Mouse (Mus musculus) adrenal gland, adult 2 months (tissue): ENCODE measurements around the gene Tecta. TPM values are rescaled to one million over a fixed set of nuclear protein-coding genes. Genes with fewer than 3 reads are reported as not detected.
A peak's percentile ranks its signal among the peaks of the same experiment; 100 is the strongest.

Source experiments
- DNase-seq: peaks from one replicate; pipeline ENCODE4 v3.0.0; 2021
- polyA plus RNA-seq: library from polyadenylated mRNA; depleted of rRNA; stranded (reverse); fragments of >200 nt; gene quantifications from 2 replicates; pipeline ENCODE4 v1.2.3, GENCODE M21; 2012
- total RNA-seq, 2 experiments: library from RNA; stranded (reverse); gene quantifications; 2 replicates each; pipeline ENCODE4 v1.2.3; 2021

Gene Tecta
- total and polyA plus RNA-seq, 3 experiments = 0.02 to 0.86 (median 0.43) TPM

DNA sequence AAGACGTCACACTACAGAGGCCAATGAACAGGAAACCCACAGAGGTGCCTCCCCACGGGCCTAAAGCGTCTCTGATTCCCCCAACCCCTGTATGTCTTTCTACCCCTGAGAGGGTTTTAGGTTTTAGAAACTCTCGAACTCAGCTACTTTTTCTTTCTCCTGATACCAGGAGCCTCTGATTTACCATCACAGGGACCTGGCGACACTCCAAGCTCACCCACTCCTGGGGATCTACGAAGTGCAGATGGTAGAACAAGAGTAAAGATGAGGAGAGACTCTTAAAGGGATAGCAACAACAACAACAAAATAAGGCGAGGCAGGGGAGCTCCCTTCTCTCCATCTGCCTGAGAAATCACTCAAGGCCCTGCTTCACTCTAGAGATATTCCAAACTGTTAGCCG is 12.7 kb downstream of the Tecta start:
- DNase-seq = no peak

DNA sequence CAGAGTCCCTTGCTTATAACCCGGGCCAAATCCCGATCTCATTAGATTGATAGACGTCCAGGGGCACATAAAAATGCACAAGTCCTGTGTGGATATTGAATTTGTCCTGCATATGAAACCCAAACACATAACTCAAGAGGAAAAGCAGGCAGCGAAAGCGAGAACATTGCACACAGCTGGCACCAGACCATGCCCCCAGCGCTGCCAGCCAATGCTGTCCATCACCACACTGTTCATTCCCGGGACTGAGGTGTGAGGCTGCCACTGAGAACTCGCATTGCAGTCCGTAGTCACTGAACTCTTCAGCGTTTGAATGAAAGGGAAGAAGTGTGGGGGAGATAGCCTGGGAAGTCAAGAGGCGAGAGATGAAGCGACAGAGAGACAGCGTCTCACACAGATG is 14.1 kb downstream of the Tecta start:
- DNase-seq = peak; percentile 16

DNA sequence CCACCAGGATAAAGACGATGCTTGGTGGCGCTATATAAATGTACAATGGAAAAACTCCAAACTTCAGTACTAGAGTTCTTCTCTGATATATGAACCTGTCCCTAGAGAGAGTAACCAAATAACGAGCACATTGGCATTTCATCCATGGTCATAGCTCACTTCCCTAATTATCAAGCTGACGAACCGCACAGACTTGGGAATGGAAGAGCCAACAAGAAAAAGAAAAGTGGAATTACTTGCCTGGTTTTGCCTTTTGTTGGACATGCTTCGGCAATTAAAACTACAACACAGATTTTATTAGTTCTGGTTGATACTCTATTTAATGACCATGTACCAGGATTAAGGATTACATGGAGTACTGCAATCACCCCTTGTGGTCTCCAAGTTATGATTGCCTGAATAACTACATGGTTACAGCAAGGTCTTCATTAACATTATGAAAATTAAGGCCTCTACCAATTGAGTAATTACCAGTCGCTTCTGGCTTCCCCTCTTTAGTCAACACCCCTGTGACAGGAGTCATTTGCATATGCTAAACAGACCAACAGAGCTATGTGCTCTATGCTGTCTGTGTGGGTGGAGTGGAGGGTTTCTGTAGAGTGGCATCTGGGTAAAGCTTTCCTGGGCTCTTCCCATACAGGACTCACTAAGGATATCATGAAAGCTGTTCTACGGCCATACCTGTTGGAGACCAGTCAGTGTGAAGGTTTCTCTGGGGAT is 16.9 kb downstream of the Tecta start:
- no peak for DNase-seq

DNA sequence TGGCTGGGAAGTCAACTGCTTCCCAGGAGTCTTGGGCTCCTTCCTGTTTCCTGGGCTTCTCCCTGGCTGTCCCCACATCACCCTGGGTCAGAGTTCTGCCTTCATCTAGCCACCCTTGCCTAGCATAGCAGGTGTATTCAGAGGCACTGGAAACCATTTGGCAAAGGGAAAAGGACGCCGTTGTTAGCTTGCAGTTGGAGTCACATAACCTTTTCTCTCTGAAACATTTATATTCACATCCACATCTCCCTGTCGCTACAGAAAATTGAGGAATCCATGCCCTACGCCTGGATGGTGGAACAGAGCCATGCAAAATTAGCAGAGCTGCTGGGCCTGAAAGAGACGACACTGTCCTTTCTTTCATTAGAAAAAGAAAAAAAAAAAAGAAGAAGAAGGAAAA is 17.7 kb downstream of the Tecta start:
- no peak for DNase-seq

DNA sequence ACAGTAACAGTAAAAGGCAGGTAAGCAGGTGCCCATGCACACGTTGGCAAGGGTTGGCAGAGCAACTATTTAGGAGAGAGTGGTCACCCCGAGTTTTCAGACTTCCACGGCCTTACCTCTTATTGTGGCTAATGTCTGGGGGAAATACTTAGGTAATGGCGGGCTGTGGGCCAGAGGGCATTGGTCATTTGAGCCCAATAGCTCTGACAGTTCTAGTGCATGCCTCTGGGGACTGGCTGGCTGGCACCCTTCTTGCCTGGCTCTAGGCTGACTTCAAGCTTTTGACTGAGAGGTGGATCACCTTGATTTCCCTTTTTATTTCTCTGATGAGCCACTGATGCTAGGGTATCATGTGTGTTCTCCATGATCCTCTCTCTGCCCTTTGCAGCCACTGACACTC is 21.7 kb downstream of the Tecta start:
- peak; percentile 7 for DNase-seq

DNA sequence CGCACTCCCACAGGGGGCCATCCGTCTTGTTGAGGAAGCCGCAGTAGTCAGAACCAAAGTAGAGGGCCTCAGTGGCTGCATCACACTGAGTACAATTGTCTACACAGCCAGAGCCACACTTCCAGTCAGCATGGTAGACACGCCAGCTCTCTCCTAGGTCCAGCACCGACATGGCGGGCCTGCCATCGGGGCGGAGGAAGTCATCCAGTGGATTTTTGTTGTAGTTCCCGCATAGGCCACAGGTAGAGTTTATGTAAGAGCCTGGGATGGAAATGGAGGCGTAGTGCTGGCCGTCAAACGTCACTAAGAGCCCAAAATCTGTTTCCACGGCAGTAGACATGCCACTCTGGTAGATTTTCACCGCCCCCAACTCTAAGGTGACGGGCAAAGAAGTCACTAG is 22.1 kb downstream of the Tecta start:
- no peak for DNase-seq

DNA sequence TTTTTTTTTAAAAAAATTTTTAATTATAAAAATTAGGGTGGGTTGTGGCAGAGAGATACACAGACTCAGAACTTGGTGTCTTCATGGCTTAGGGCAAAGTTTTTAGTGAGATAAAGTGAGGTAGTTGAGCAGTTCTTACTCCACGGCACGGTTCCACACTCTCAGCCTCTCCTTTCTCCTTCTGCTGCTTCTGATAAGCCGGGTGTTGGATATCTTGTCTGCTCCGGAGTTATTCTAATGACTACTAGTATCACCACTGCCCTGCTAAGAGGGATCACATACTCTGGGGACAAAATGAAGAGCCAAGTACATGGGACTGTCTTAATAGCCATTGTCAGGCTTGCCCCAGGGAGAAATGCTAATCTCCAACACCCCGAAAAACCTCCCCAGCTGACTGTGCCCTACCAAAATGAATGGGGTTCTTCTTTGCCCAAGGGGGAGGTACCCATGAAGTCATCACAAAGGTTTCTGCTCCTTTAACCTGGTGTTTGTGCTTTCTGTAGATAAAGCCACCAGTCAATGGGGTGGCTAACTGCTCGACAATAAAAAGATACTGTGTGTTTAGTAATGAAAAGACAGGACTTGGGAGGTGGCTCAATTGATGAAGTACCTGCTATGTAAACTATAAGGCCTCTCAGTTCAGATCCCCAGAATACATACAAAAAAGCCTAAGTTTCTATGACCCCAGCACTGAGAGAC is 27.9 kb downstream of the Tecta start:
- DNase-seq = no peak

DNA sequence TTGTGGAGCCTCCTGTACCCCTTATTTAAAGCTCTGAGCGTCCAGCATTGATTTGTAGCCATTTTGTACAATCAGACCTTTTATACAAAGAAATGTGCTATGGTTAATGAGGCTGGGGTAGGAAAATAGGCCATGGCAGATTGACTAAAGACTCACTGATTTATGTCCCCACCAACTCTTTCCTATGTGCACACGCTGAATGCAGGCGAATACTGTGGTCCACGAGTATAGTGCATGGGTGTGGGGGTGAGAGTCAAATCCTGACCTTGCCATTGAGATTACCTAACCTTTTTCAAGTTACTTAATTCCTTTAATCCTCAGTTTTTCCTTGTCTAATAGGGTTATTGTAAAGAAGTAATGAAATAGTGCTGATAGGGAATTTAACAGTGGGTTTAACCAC is 42.1 kb downstream of the Tecta start:
- no peak for DNase-seq

DNA sequence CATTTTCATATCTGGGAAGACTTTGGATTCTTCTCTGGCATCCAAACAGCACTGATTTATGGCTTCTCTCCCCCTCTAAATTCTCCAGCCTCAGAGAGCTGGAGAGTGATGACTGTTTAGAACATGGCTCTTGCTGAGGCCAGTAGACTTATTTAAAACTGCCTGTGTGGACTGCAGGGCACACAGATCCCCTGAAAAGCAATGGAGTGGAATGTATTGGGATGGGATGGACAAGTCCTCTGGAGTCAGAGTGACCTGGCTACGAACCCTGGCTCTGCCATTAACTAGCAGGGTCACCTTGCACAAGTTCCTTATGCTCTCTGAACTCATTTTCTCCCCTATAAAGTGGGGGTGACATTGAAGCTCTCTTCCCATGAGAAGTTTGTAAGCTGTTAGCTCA is 44.9 kb downstream of the Tecta start:
- DNase-seq = no peak

DNA sequence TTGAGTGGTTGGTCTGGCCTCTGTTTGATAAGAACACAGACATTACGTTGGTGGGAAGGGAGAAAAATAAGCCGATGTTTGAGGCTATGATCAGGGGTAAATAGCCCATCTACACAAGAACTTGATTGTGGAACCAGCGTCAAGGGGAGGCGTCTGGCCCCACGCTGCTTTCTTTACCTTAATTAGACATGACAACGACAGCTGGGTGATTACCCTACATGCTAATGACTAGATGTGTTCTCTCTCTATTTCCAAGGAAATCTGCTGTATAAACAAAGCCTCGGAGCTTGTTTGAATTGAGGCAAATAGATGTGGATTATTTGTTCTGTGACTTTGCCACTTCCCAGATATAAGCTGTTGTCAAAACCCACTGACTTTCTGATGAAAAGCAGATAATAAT is 49.9 kb downstream of the Tecta start:
- DNase-seq = no peak

DNA sequence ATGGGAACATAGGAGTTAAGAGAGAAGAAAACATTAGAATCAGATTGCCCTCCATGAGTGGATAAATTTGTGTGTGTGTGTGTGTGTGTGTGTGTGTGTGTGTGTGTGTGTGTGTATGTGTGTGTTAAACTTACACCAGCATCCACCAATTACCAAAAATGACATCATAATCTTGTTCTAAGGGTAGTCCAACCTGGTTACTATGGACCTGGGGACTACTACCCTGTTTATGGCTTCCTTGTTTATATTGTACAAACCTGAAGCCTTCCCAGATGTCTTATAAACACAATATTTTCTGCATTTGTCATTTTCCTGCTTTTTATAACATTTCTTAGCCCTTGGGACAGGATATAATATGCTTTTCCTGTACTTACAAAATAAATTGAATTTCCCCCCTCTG is 53.4 kb downstream of the Tecta start:
- no peak for DNase-seq

DNA sequence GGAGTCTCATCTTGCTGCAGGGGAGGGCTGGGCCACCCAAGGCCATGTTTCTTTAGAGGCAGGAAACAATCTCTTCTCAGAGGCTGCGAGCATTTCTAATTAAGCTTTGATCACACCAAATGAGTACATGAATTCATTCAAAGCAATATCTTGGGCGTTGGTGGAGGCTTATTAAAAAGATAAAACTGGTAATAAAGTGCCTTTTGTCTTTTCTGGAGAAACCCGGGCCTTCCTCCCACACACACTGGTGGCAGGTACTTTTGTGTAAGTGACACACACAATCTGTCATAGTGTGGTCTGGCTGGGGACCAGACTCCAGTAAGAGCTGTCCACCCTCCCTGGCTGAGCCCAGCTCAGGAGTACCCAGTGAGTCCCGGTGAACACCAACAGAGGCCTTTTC is 60.6 kb downstream of the Tecta start:
- no peak for DNase-seq

DNA sequence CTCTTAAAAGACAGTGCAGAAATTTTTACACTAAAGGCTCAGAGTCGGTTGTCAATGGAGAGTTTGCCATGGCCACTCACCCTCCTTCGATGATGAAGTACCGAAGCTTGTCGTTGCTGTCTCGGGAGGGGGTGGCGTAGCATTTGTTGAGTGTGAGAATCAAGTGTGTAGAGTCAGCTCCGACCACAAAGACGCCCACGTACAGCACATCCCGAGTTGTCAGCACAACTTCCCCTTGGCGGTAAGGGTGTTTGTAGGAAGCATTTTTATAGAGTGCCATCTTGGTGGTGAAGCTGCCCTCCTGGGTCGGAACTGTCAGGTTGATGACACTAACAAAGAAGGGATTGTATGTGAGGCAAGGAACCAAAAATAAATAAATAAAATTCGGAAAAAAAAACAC is 62.7 kb downstream of the Tecta start:
- no peak for DNase-seq

DNA sequence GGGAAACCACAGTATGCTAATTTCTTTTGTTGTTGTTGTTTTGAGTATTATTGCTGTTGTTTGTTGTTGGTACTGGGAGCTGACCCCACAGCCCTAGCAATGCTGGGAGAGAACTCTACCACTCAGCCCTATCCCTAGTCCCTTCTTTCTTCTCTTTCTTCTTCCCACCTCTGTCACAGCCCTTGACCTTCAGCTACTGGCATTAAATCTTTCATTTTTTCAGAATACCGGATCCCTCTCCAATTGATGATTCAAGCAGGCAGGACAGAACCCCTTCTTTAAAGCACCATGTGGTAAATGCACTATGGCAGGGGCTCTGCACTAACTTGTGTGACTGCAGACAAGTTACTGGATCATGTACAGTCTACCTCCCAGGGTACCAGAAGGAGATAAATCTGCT is 63.2 kb downstream of the Tecta start:
- peak; percentile 54 for DNase-seq

DNA sequence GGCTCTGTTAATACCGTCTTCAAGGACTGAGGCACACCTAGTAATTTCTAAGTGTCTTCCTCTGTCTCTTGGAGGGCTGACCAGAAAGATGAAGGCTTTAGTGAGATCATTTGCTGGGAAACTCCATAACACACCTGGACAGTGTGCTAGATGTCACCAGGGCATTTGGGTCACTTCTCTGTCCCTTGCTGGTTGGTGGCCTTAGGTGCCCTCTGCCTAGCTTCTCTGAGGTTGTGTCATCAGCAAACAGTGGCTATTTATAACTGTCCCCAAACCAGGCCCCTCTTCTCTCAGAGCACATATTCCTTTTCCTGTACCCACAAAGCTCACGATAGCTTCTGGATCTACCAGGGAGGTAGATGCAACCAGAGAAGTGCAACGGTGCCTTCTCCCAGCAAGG is 64.8 kb downstream of the Tecta start:
- DNase-seq = no peak

DNA sequence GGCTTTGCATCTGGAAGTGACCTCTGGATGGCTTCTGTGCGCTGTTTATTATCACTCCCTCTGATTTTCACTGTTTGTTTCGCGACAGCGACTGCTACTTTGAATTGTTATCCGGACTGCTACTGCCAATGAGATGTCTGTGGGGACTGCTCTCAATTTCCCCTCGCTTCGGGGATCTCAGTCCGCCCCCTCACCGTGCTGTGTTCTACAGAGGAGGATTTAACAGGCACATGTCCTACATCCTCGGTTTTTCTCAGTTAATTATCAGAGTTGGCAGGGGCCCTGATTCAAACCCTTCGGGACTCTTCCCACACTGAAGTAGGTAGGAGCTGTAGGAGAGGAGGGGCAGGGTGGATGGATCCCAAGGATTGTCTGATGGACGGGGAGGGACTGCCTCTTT is 67.0 kb downstream of the Tecta start:
- DNase-seq = no peak

DNA sequence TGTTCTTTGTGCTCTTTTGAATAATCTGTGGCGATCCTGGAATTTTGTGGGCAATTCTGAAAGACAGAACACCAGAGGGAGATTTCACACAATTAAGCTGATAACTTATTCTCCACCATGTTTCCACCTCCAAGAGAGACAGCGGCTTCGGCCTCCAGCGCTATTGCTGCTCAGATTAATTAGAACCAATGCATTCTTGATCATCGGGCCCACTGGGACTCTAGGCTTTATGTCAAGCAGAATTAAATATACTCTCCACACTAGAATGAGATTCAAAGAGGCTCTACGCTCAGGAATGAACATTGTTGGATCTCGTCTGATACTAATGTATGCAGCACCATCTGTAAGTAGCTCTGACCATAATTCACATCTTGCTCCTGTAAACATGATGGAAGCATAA is 68.4 kb downstream of the Tecta start:
- no peak for DNase-seq

DNA sequence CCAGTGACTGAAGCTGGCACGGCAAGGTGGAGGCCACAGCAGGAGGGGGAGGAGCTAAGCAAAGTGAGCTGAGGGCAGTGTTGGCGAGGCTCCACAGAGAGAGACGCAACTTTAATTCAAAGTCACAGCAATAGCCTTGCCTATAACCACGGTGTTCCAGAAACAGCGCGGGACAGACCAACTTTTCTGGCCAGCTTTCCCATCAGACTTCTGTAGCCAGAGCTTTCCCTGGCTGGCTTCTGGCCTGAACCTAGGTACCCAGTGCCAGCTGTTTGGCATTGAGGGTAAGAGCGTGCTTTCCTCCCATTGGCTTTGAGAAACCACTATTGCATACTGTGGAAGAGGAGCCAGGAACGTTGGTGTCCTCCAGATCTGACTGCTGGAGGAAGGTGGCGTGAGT is 70.0 kb downstream of the Tecta start:
- peak; percentile 87 for DNase-seq

DNA sequence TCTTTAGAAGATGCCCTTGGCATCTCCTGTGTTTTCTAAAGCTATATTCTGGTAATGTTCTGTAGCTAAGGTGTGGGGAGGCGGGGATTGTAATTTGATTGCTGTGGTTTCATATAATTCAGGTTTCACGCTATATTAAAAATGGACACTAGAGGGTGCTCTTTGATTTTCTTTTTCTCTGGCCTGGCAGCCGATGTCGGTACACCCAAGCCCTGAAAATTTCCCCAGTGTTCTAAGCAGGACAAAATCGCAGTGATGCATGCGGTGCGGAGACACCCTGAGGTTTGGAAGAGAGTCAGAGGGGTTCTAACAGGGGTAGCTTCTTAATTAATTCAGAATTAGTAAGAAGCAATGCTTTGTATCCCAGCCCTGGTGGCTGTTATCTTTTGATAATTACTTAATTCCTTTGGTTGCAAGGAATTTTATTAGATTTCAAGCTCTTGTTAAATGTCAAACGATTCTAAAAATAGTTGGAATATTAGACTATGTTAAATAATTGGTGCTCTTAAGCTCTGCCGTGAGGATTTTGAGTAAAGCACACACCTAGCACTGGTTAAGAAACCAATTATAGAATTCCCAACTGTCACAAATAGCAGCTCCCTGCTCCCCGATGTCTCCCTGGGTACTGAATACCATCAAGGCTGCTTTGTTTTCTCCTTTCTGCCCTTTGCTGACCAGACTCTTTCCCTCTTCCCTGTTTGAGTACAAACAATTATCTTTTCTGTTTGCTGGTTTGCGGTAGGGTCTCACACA is 72.9 kb downstream of the Tecta start:
- DNase-seq = no peak

DNA sequence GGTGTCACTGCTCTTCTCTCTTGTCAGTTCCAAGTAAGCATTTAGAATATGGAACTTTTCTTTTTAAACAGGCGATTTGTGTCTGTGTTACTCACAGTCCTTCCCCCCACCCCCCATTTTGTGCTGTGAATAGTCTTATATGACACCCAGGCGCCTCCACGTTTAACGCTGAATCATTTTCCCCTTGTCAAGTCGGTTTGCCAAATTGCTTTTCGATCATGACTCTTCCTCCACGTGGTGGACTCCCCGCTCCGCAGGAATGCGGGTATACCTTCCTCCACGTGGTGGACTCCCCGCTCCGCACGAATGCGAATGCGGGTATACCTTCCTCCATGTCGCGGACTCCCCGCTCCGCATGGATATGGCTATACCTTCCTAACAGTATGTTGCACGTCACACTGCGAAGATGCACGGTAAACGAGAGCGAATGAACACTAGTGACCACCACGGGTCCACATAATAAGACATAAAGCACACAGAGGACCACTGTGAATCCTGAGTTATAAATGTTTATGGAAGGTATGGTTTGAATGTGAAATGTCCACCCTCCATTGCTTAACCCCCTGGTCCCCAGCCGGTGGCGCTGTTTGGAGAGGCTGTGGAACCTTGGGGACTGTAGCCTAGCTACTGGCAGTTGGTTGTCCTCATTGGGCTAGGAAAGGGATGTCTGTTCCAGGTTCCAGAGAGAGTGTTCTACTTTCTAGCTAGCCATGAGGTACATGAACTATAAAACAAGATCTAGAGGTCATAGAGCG is 74.9 kb downstream of the Tecta start:
- no peak for DNase-seq

DNA sequence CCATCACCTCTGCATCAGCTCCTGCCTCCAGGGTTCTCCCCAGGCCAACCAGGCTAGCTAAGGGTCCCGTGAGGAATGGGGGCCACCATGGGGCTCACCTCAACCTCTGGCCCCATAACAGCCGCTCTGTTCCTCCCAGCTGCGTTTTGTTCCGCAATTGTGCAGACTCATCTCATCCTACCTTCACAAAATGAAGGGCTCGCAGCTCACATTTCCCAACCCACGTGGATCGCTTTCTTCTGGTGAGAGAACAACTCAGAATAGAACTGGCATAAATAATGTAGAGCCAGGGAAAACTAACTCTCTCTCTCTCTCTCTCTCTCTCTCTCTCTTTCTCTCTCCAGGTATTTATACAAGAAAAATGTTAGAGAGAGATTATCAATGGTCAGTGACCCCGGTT is 76.5 kb downstream of the Tecta start:
- no peak for DNase-seq

DNA sequence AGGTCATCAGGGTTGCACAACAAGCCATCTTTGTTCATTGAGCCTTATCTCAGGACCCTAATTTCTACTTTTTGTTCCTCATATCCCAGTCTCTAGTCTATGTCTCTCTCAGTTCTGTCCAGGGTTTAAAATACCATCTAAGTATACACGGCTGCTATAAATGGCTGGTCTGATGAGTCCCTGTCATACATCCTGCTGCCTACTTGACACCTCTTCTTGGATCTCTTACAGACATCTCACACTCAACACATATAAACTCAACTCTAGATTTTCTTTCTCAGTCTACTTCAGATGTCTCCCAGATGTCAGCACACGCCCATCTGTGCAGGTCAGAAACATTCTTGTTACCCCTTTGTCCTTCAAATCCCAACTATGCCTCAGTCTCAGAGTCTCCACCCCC is 78.3 kb downstream of the Tecta start:
- no peak for DNase-seq

DNA sequence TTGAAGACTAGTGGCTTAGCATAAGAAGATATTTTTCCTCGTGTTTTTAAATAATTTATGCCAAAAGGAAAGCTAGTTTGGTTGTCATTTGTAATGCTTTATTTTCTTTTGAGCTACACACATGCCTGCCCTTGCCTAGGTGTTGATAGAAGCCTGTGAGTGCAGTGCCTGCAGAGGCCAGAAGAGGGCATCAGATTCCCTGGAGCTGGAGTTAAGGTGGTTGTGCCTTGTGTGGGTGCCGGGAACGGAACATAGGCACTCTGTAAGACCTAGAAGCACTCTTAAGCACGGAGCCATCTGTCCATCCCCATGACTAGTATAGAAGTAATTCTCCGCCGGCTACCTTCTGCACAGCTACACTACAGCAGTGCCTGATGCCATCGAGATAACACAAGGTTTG is 79.1 kb downstream of the Tecta start:
- DNase-seq = no peak
